ENCODE assay signal across 26 mouse cellular contexts in genomic region chr3:89916622-89917021, GRCm38 (mm10).
"Had no signal": no experiment of that assay in that cellular context is flagged by ENCODE, and none has a peak within 500 bp of the region (broad histone marks: within the 10 kb centered on the region; RNA-seq: fewer than 3 reads in every experiment).

No protein-coding gene starts in this region.

- ATAC-seq: hindbrain, embryonic 16.5 days; inflammation-experienced regulatory T-cells, adult 6 months; intestine, embryonic 15.5 days; intestine, postnatal 0 days had no signal

- H3K9ac ChIP-seq: hindbrain, embryonic 12.5 days; hindbrain, embryonic 14.5 days; intestine, embryonic 15.5 days; kidney, embryonic 15.5 days; limb, embryonic 13.5 days; limb, embryonic 15.5 days; liver, embryonic 13.5 days had no signal

- H3K27ac ChIP-seq: heart, adult 2 months; hindbrain, embryonic 10.5 days; hindbrain, embryonic 12.5 days; hindbrain, embryonic 14.5 days; intestine, embryonic 15.5 days; kidney, embryonic 15.5 days; kidney, postnatal 0 days; limb, embryonic 13.5 days; limb, embryonic 15.5 days; liver, embryonic 13.5 days had no signal

- H3K9me3 ChIP-seq: hindbrain, embryonic 10.5 days; hindbrain, embryonic 12.5 days; intestine, embryonic 15.5 days; kidney, embryonic 15.5 days; limb, embryonic 13.5 days; limb, embryonic 15.5 days; liver, embryonic 13.5 days had no signal

- H3K36me3 ChIP-seq: hindbrain, embryonic 10.5 days; hindbrain, embryonic 12.5 days; intestine, embryonic 15.5 days; kidney, embryonic 15.5 days; limb, embryonic 13.5 days; limb, embryonic 15.5 days; liver, embryonic 13.5 days had no signal

- H3K4me3 ChIP-seq: heart, adult 2 months; hindbrain, embryonic 10.5 days; hindbrain, embryonic 12.5 days; intestine, embryonic 15.5 days; kidney, embryonic 15.5 days; limb, embryonic 13.5 days; limb, embryonic 15.5 days; liver, embryonic 13.5 days had no signal

- H3K27me3 ChIP-seq: intestine, embryonic 15.5 days had no signal

- H3K4me2 ChIP-seq: heart, embryonic 11.5 days; hindbrain, embryonic 12.5 days; hindbrain, embryonic 14.5 days; intestine, embryonic 15.5 days; kidney, embryonic 15.5 days; limb, embryonic 13.5 days; limb, embryonic 15.5 days; liver, embryonic 11.5 days; liver, embryonic 13.5 days had no signal

- DNase-seq: gastrocnemius, postnatal 10 days; gastrocnemius, postnatal 25 days; heart, adult 2 months; heart, postnatal 10 days; heart, postnatal 4 days; kidney, adult 18-20 months; kidney, adult 8-10 months; kidney, postnatal 14 days; kidney, postnatal 36 days; layer of hippocampus, adult 9-11 months; layer of hippocampus, postnatal 36 days; left cerebral cortex, postnatal 4 days; liver, embryonic 13.5 days had no signal
